1 mouse cellular context compared by ENCODE assay signal in genomic region chr5:8893300-8894103, GRCm38 (mm10).
TF ChIP-seq lines count a peak whose summit lies in the region.

Gene Abcb4, plus strand, starts transcription at chr5:8893717.

TF ChIP-seq in MEL, 35 proteins besides CTCF, POLR2A, EP300 and RAD21 (continued from another document):
- TF ChIP-seq POLR2AphosphoS5 (IDR thresholded peaks at IDR 0.05; ENCODE audit: borderline replicate concordance, low read depth, low read length), result no peak
